Mouse (Mus musculus): ENCODE measurements around the gene Tmem191c. TPM values are rescaled to one million over a fixed set of nuclear protein-coding genes. Genes with fewer than 3 reads are reported as not detected.

The Tmem191c gene
- total RNA-seq, 2 experiments from 2014 or later: 6.2 to 11.9 TPM

- DNase-seq: no peak
Observed at GRCm38 (mm10) chr16:17261341-17261740, 14.5 kb upstream of the Tmem191c start.

- DNase-seq: no peak
Observed at GRCm38 (mm10) chr16:17266113-17266512, 9.8 kb upstream of the Tmem191c start.

GRCm38 (mm10) chr16:17267937-17268336 lies 7.9 kb upstream of the Tmem191c start:
- DNase-seq: no peak

GRCm38 (mm10) chr16:17269872-17270271 lies 6.0 kb upstream of the Tmem191c start:
- DNase-seq: no peak

- peak; percentile 67 for DNase-seq
Observed at GRCm38 (mm10) chr16:17271124-17271523, 4.8 kb upstream of the Tmem191c start.

GRCm38 (mm10) chr16:17271856-17272255 lies 4.0 kb upstream of the Tmem191c start:
- DNase-seq: no peak

GRCm38 (mm10) chr16:17276164-17277151 lies 581 bp downstream of the Tmem191c start:
- DNase-seq: peak; percentile 96

GRCm38 (mm10) chr16:17277342-17278211 lies 1.7 kb downstream of the Tmem191c start:
- peak; percentile 55 for DNase-seq

- peak; percentile 53 for DNase-seq
Observed at GRCm38 (mm10) chr16:17280471-17280870, 4.6 kb downstream of the Tmem191c start.

GRCm38 (mm10) chr16:17283151-17283550 lies 7.3 kb downstream of the Tmem191c start:
- DNase-seq: no peak

GRCm38 (mm10) chr16:17287103-17287502 lies 11.2 kb downstream of the Tmem191c start:
- no peak for DNase-seq

- peak; percentile 29 for DNase-seq
Observed at GRCm38 (mm10) chr16:17291016-17291415, 15.1 kb downstream of the Tmem191c start.

GRCm38 (mm10) chr16:17292751-17293150 lies 16.9 kb downstream of the Tmem191c start:
- DNase-seq: peak; percentile 85

- no peak for DNase-seq
Observed at GRCm38 (mm10) chr16:17300818-17301217, 24.9 kb downstream of the Tmem191c start.

GRCm38 (mm10) chr16:17303521-17304245 lies 27.8 kb downstream of the Tmem191c start:
- no peak for DNase-seq

GRCm38 (mm10) chr16:17307461-17307860 lies 31.6 kb downstream of the Tmem191c start:
- no peak for DNase-seq

GRCm38 (mm10) chr16:17309036-17309435 lies 33.2 kb downstream of the Tmem191c start:
- DNase-seq: no peak

GRCm38 (mm10) chr16:17312531-17312930 lies 36.7 kb downstream of the Tmem191c start:
- no peak for DNase-seq

GRCm38 (mm10) chr16:17316554-17316953 lies 40.7 kb downstream of the Tmem191c start:
- DNase-seq: peak; percentile 14

- no peak for DNase-seq
Observed at GRCm38 (mm10) chr16:17321481-17321880, 45.6 kb downstream of the Tmem191c start.

- DNase-seq: no peak
Observed at GRCm38 (mm10) chr16:17324745-17325144, 48.9 kb downstream of the Tmem191c start.

GRCm38 (mm10) chr16:17326064-17326463 lies 50.2 kb downstream of the Tmem191c start:
- DNase-seq: no peak

Measured in adrenal gland, postnatal 10 days (tissue).